Mouse (Mus musculus) hindbrain, embryonic 16.5 days (tissue): Measurements from ENCODE around the gene Olfr591. TPM values are rescaled to one million over a fixed set of nuclear protein-coding genes. Genes with fewer than 3 reads are reported as not detected.

Source experiments
- ATAC-seq: fragments of 200-750 bp; cut with Nextera tagmentation; 2 replicates; pipeline ENCODE4 v1.8.0; 2017; ENCODE audit warnings: moderate TSS enrichment, moderate library complexity
- H3K27ac ChIP-seq: fragments of 300-500 bp; sonication (generic); 2 replicates; pipeline ENCODE4 v1.5.1; 2014; ENCODE audit warnings: low read depth, mild to moderate bottlenecking, control low read depth, low read length, moderate library complexity
- H3K27me3 ChIP-seq: fragments of 300-500 bp; sonication (generic); replicated peaks from 2 replicates; pipeline ENCODE4 v1.6.1; 2014; ENCODE audit warnings: low read length; ENCODE audit not compliant: control insufficient read depth, insufficient read depth
- H3K36me3 ChIP-seq: fragments of 300-500 bp; sonication (generic); 2 replicates; pipeline ENCODE4 v1.6.1; 2014; ENCODE audit warnings: mild to moderate bottlenecking, low read length, moderate library complexity, mixed read lengths; ENCODE audit not compliant: control insufficient read depth, insufficient read depth
- H3K4me1 ChIP-seq: fragments of 300-500 bp; sonication (generic); 2 replicates; pipeline ENCODE4 v1.6.1; 2014; ENCODE audit warnings: low read depth, low read length; ENCODE audit not compliant: control insufficient read depth, insufficient read depth
- H3K4me2 ChIP-seq: fragments of 300-500 bp; sonication (generic); 2 replicates; pipeline ENCODE4 v1.6.1; 2014; ENCODE audit warnings: mild to moderate bottlenecking, low read length, control low read depth, moderate library complexity
- H3K4me3 ChIP-seq: fragments of 300-500 bp; sonication (generic); 2 replicates; pipeline ENCODE4 v1.5.1; 2014; ENCODE audit warnings: mild to moderate bottlenecking, low read length, control low read depth, moderate library complexity
- H3K9ac ChIP-seq: fragments of 300-500 bp; sonication (generic); 2 replicates; pipeline ENCODE4 v1.6.1; 2014; ENCODE audit warnings: low read depth, mild to moderate bottlenecking, control low read depth, low read length, moderate library complexity
- H3K9me3 ChIP-seq: fragments of 300-500 bp; sonication (generic); 2 replicates; pipeline ENCODE4 v1.6.1; 2014; ENCODE audit warnings: mild to moderate bottlenecking, low read length, moderate library complexity; ENCODE audit not compliant: control insufficient read depth
- WGBS: fragments of 180-500 bp; shearing (Covaris S2); extraction: QIAGEN DNeasy Blood & Tissue Kit; methylation state at CpG from one replicate; pipeline ENCODE4 v1.1.7; 2014; 5-methylcytosine and 5-hydroxymethylcytosine counted together
- polyA plus RNA-seq: library from polyadenylated mRNA; unstranded; fragments of >200 nt; fragmentation: Nextera tagmentation; extraction: Ambion mirVana; gene quantifications from 2 replicates; pipeline ENCODE4 v1.2.1, GENCODE M21; 2015

The Olfr591 gene
- polyA plus RNA-seq, 1 experiment from 2014 or later = not detected

GRCm38 (mm10) chr7:103119406-103119805 is 58.7 kb downstream of the Olfr591 start:
- Histone ChIP-seq H3K27ac (no peak overlapping the region), H3K9ac (no peak overlapping the region), H3K4me3 (no peak overlapping the region), H3K27me3 (no peaks in the 10 kb centered on the region), H3K4me1 (no peaks in the 10 kb centered on the region), H3K36me3 (no peaks in the 10 kb centered on the region), H3K4me2 (no peak overlapping the region), H3K9me3 (no peaks in the 10 kb centered on the region)
- ATAC-seq = no peak
- WGBS = 57% methylated on average over 3 of the region's 3 CpGs

Other genes starting within 250 kb of the Olfr591 start
- gene Olfr573-ps1, start 235.8 kb downstream of the Olfr591 start, polyA plus RNA-seq = not detected in 2 replicates
- 0.25 TPM in 1 of 2 replicates, not detected in the other for gene Olfr574, start 229.9 kb downstream of the Olfr591 start, polyA plus RNA-seq
- gene Olfr575, start 219.6 kb downstream of the Olfr591 start, polyA plus RNA-seq = not detected in 2 replicates
- gene Olfr576, start 215.7 kb downstream of the Olfr591 start, polyA plus RNA-seq = not detected in 2 replicates
- gene Olfr577, start 202.4 kb downstream of the Olfr591 start, polyA plus RNA-seq = not detected in 2 replicates
- gene Olfr578, start 189.0 kb downstream of the Olfr591 start, polyA plus RNA-seq = not detected in 2 replicates
- not detected in 2 replicates for gene Olfr582, start 140.3 kb downstream of the Olfr591 start, polyA plus RNA-seq
- not detected in 2 replicates for gene Olfr583, start 127.0 kb downstream of the Olfr591 start, polyA plus RNA-seq
- gene Olfr584, start 96.5 kb downstream of the Olfr591 start, polyA plus RNA-seq = not detected in 2 replicates
- not detected in 2 replicates for gene Olfr585, start 80.6 kb downstream of the Olfr591 start, polyA plus RNA-seq
- gene Olfr586, start 52.7 kb downstream of the Olfr591 start, polyA plus RNA-seq = not detected in 2 replicates
- gene Olfr588-ps1, start 37.5 kb downstream of the Olfr591 start, polyA plus RNA-seq = not detected in 2 replicates
- gene Olfr589, start 22.0 kb downstream of the Olfr591 start, polyA plus RNA-seq = not detected in 2 replicates
- gene Olfr592, start 6.5 kb upstream of the Olfr591 start, polyA plus RNA-seq = not detected in 2 replicates
- not detected in 2 replicates for gene Olfr593, start 33.5 kb upstream of the Olfr591 start, polyA plus RNA-seq
- not detected in 2 replicates for gene Olfr594, start 38.7 kb upstream of the Olfr591 start, polyA plus RNA-seq
- gene Usp17ld, start 74.2 kb upstream of the Olfr591 start, polyA plus RNA-seq = not detected in 2 replicates
- gene Olfr596, start 127.3 kb upstream of the Olfr591 start, polyA plus RNA-seq = not detected in 2 replicates
- not detected in 2 replicates for gene Olfr597, start 138.0 kb upstream of the Olfr591 start, polyA plus RNA-seq
- not detected in 2 replicates for gene Olfr598, start 145.2 kb upstream of the Olfr591 start, polyA plus RNA-seq
- gene Olfr599, start 157.6 kb upstream of the Olfr591 start, polyA plus RNA-seq = not detected in 2 replicates
- gene Olfr600, start 171.3 kb upstream of the Olfr591 start, polyA plus RNA-seq = not detected in 2 replicates
- not detected in 2 replicates for gene Olfr601, start 184.3 kb upstream of the Olfr591 start, polyA plus RNA-seq
- gene Olfr603, start 207.8 kb upstream of the Olfr591 start, polyA plus RNA-seq = not detected in 2 replicates
- gene Usp17lc, start 236.7 kb upstream of the Olfr591 start, polyA plus RNA-seq = not detected in 2 replicates